Mouse (Mus musculus) liver, postnatal 0 days (tissue): ENCODE measurements around the gene Rnf186.

ENCODE experiments used
- CTCF ChIP-seq: sonication (generic); IDR thresholded peaks from 2 replicates; pipeline ENCODE4 v1.5.1; 2016; ENCODE audit warnings: antibody characterized with exemption, low read depth
- EP300 ChIP-seq: IDR thresholded peaks from 2 replicates; pipeline ENCODE4 v1.6.1; 2016; ENCODE audit warnings: antibody characterized with exemption, low read depth, mild to moderate bottlenecking

- no peak for TF ChIP-seq EP300
- no peak for TF ChIP-seq CTCF
Measured at GRCm38 (mm10) chr4:138975194-138975593, 8.3 kb downstream of the Rnf186 start.
